Mouse (Mus musculus): ENCODE results near the gene Msh6. TPM values are rescaled to one million over a fixed set of nuclear protein-coding genes. Genes with fewer than 3 reads are reported as not detected.

Msh6 gene
- 2.6 and 7.5 TPM in 2 replicates for polyA plus RNA-seq (2012; rRNA removed; ENCODE audit: low replicate concordance)

GRCm38 (mm10) chr17:87974629-87975228, at the start of gene Msh6:
Gene Msh6 (plus strand): TSS chr17:87975062.

Other genes with a start within 250 kb of the Msh6 start
- gene Kcnk12, start 177.1 kb upstream of the Msh6 start, polyA plus RNA-seq (2012; rRNA removed; ENCODE audit: low replicate concordance), result 0.10 TPM in 1 of 2 replicates, not detected in the other
- not detected in 2 replicates for gene Rpl36-ps4, start 54.1 kb upstream of the Msh6 start, polyA plus RNA-seq (2012; rRNA removed; ENCODE audit: low replicate concordance)
- 21.0 and 31.0 TPM in 2 replicates for gene Fbxo11, start 90.2 kb downstream of the Msh6 start, polyA plus RNA-seq (2012; rRNA removed; ENCODE audit: low replicate concordance)